Mouse (Mus musculus) ES-E14 (cell line): Measurements from ENCODE around the gene Higd1a. TPM values are rescaled to one million over a fixed set of nuclear protein-coding genes. Genes with fewer than 3 reads are reported as not detected.
A peak's percentile ranks its signal among the peaks of the same experiment; 100 is the strongest.

Experiments
- DNase-seq: peaks from one replicate; pipeline ENCODE4 v3.0.0-alpha.2; 2013; ENCODE audit warnings: low read depth, low spot score
- H3K27ac ChIP-seq: 2 replicates; pipeline ENCODE4 v1.5.1; 2012; ENCODE audit warnings: low read depth, mild to moderate bottlenecking, low read length, moderate library complexity, mixed read lengths; ENCODE audit not compliant: poor library complexity, insufficient read depth, severe bottlenecking
- H3K36me3 ChIP-seq: 2 replicates; pipeline ENCODE4 v1.6.1; 2012; ENCODE audit warnings: mild to moderate bottlenecking, low read length, moderate library complexity, mixed read lengths; ENCODE audit not compliant: control insufficient read depth, poor library complexity, insufficient read depth, severe bottlenecking
- H3K4me1 ChIP-seq, 2 experiments: fragments of 150-350 bp in 1 of 2; sonication (generic) in 1 of 2; 2 replicates each; pipeline ENCODE4 v1.6.1; 2012; ENCODE audit warnings: low read length in 2 of 2, mild to moderate bottlenecking in 1 of 2, mixed read lengths in 1 of 2; ENCODE audit not compliant: control insufficient read depth in 2 of 2, insufficient read depth in 2 of 2, poor library complexity in 1 of 2
- H3K4me3 ChIP-seq, 2 experiments: fragments of 150-350 bp in 1 of 2; sonication (generic) in 1 of 2; 2 replicates each; pipeline ENCODE4 v1.5.1; 2012; ENCODE audit warnings: low read length in 2 of 2, low read depth in 1 of 2, mild to moderate bottlenecking in 1 of 2, mixed read lengths in 1 of 2; ENCODE audit not compliant: insufficient read depth in 1 of 2, poor library complexity in 1 of 2, severe bottlenecking in 1 of 2
- H3K9ac ChIP-seq: 2 replicates; pipeline ENCODE4 v1.6.1; 2012; ENCODE audit warnings: low read depth, mild to moderate bottlenecking, low read length, mixed read lengths; ENCODE audit not compliant: poor library complexity, insufficient read depth, severe bottlenecking
- H3K9me3 ChIP-seq: fragments of 150-350 bp; sonication (generic); 2 replicates; pipeline ENCODE4 v1.6.1; 2012; ENCODE audit warnings: low read depth, mild to moderate bottlenecking, low read length; ENCODE audit not compliant: control insufficient read depth, insufficient read depth
- CHD2 ChIP-seq: IDR thresholded peaks from 2 replicates; pipeline ENCODE4 v1.6.1; 2014; ENCODE audit warnings: mild to moderate bottlenecking, low read depth, low read length, inconsistent platforms
- HCFC1 ChIP-seq: IDR thresholded peaks from 2 replicates; pipeline ENCODE4 v1.6.1; 2012; ENCODE audit warnings: low read length, inconsistent platforms, borderline replicate concordance; ENCODE audit not compliant: insufficient read depth
- MAFK ChIP-seq: IDR thresholded peaks from 2 replicates; pipeline ENCODE4 v1.6.1; 2014; ENCODE audit warnings: mild to moderate bottlenecking, low read depth, low read length, inconsistent platforms; ENCODE audit not compliant: insufficient read depth
- ZC3H11A ChIP-seq: IDR thresholded peaks from 2 replicates; pipeline ENCODE4 v1.6.1; 2012; ENCODE audit warnings: low read depth, mild to moderate bottlenecking, inconsistent platforms, low read length, borderline replicate concordance
- ZNF384 ChIP-seq: IDR thresholded peaks from 2 replicates; pipeline ENCODE4 v1.6.1; 2012; ENCODE audit warnings: low read depth, low read length, inconsistent platforms
- in situ Hi-C, 2 experiments: fragments of 600-800 bp; cut with MboI; formaldehyde crosslinking; loops; one replicate each; pipeline ENCODE4 v1.15.1; 2025; ENCODE audit warnings: low sequenced_read_pairs in 2 of 2, inconsistent platforms in 1 of 2; ENCODE audit not compliant: unreplicated experiment in 2 of 2
- total RNA-seq: library from RNA; depleted of rRNA; stranded (reverse); fragments of 300-350 nt; gene quantifications from 2 replicates; pipeline ENCODE4 v1.2.3, GENCODE M21; 2012; rRNA removed

Higd1a gene
- 63.5 and 81.2 TPM in 2 replicates for total RNA-seq

GRCm38 (mm10) chr9:121858153-121858488, at the start of gene Higd1a:
Higd1a (minus strand) TSS chr9:121858362.
- in situ Hi-C loops, result no loop called here
- TF ChIP-seq ZC3H11A (no peak), CHD2 (no peak), MAFK (no peak), ZNF384 (no peak), HCFC1 (no peak)
- H3K4me1 ChIP-seq, result peaks cover 2 to 4% of the 10 kb centered on the region in 2 experiments; a peak in 2 of 4 replicates
- H3K36me3 ChIP-seq, result no peaks in the 10 kb centered on the region
- peak within 1 kb of the TSS; percentile 77 to 92 for H3K4me3 ChIP-seq
- DNase-seq, result no peak
- H3K27ac ChIP-seq, result peak within 1 kb of the TSS; percentile 93
- no peaks in the 10 kb centered on the region for H3K9me3 ChIP-seq
- peak within 1 kb of the TSS; percentile 96 for H3K9ac ChIP-seq

DNA sequence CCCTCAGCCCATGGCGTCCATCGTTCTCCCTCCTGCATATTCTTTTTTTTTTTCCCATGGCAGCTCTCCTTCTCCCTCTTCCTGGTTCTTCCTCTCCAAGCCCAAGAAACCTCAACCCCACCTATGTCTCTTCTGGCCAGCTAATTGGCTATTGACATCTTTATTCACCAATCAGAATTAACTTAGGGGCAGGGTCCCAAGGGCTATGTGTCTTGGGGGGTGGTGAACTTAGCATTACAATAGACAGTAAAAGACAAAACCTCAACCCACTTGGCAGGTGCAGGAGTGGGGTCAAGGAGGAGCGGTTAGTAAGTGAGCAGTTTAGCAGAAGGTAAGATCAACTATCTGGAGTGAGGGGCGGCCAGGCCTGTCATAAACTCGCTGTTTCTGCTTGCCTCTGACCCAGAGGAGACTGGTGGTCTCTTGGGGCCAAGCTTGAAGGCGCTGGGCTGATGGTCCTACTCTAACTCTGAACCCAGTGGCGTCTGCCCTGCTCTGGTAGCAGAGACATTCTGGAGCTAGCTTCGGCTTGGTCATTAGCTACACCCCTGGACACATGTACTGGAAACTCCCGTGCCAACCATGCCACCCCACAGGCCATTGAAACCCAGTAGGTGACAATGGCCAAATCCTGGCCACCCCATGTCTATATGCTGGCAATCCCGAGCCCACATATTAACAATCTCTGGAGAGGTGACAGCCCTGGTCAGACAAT, 49.4 kb upstream of the Higd1a start:
- peak; percentile 29 for DNase-seq
- H3K27ac ChIP-seq, result no peak overlapping the region
- no peak overlapping the region for H3K4me3 ChIP-seq
- no peaks in the 10 kb centered on the region for H3K9me3 ChIP-seq
- no peak for TF ChIP-seq HCFC1
- TF ChIP-seq CHD2, result no peak
- TF ChIP-seq ZNF384, result no peak
- no peak for TF ChIP-seq ZC3H11A
- TF ChIP-seq MAFK, result no peak
- in situ Hi-C loops, result no loop called here
- no peak overlapping the region for H3K9ac ChIP-seq
- no peaks in the 10 kb centered on the region for H3K36me3 ChIP-seq
- peaks cover 0 to 2% of the 10 kb centered on the region in 2 experiments; a peak in 1 of 4 replicates for H3K4me1 ChIP-seq

GRCm38 (mm10) chr9:121906456-121906855, 48.3 kb upstream of the Higd1a start:
- Histone ChIP-seq H3K9me3 (no peaks in the 10 kb centered on the region), H3K27ac (no peak overlapping the region), H3K4me3 (no peak overlapping the region), H3K4me1 (peaks cover 0 to 2% of the 10 kb centered on the region in 2 experiments; a peak in 1 of 4 replicates), H3K36me3 (no peaks in the 10 kb centered on the region), H3K9ac (no peak overlapping the region)
- DNase-seq, result no peak
- no peak for TF ChIP-seq ZC3H11A
- TF ChIP-seq CHD2, result no peak
- TF ChIP-seq MAFK, result no peak
- no peak for TF ChIP-seq HCFC1
- TF ChIP-seq ZNF384, result no peak
- in situ Hi-C loops, result no loop called here

DNA sequence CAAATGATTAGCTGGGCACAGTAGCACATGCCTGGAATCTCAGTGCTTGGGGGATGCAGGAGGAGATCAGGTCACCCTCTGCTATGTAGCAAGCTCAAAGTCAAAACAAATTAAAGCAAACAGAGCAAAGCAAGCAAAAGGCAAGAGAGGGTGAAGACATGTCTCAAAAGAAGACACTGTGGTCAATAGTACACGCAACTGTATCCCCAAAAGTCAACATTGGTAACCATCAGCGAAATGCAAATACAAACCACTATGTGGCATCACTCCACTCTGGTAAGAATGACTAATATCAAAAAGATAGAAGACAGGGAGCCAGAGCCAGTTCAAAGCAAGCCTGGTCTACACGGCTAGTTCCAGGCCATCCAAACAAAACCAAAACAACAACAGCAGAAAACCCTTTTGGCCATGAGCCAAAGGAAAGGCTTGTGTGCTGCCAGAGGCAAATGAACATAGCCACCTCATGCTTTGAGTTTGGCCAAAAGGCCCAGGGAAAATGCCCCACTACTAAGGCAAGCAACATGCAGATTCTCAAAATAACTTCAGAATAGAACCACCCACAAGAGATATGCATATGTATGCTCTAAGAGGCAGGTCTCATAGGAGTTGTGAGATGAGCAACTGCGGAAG, 47.5 kb upstream of the Higd1a start:
- in situ Hi-C loops, result no loop called here
- TF ChIP-seq CHD2, result no peak
- TF ChIP-seq ZC3H11A, result no peak
- TF ChIP-seq MAFK, result no peak
- no peak for TF ChIP-seq ZNF384
- TF ChIP-seq HCFC1, result no peak
- H3K27ac ChIP-seq, result no peak overlapping the region
- H3K4me1 ChIP-seq, result peaks cover 0 to 2% of the 10 kb centered on the region in 2 experiments; a peak in 1 of 4 replicates
- no peak overlapping the region for H3K9ac ChIP-seq
- no peak for DNase-seq
- no peak overlapping the region for H3K4me3 ChIP-seq
- no peaks in the 10 kb centered on the region for H3K9me3 ChIP-seq
- no peaks in the 10 kb centered on the region for H3K36me3 ChIP-seq

DNA sequence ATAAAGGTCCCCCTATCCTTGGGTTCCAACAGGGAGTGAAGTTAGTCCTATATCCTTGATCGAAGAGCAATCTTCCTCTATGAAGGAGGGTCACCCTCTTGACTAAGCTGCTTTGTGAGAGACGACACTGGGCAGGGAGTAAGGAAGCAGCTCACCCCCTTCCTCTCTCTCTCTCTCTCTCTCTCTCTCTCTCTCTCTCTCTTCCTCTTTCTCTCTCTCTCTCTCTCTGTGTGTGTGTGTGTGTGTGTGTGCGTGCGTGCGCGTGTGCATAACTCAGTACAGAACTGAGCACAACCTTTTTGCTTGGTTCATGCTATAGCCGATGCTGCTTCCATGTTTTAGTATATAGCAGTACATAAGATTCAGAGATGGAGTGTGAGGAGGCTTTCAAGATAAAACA, 46.8 kb upstream of the Higd1a start:
- in situ Hi-C loops, result no loop called here
- H3K4me3 ChIP-seq, result no peak overlapping the region

More for the DNA sequence above, 46.8 kb upstream of the Higd1a start:
- H3K9ac ChIP-seq, result no peak overlapping the region
- no peak overlapping the region for H3K27ac ChIP-seq
- H3K9me3 ChIP-seq, result no peaks in the 10 kb centered on the region
- H3K4me1 ChIP-seq, result peaks cover 0 to 2% of the 10 kb centered on the region in 2 experiments; a peak in 1 of 4 replicates
- TF ChIP-seq ZC3H11A (no peak), MAFK (no peak), ZNF384 (no peak), CHD2 (no peak), HCFC1 (no peak)
- no peaks in the 10 kb centered on the region for H3K36me3 ChIP-seq
- no peak for DNase-seq
